Mouse (Mus musculus): ENCODE results near the gene Mab21l2. TPM values are rescaled to one million over a fixed set of nuclear protein-coding genes. Genes with fewer than 3 reads are reported as not detected.

Gene Mab21l2
- polyA plus RNA-seq, 1 experiment from 2014 or later = 1.5 TPM

DNA sequence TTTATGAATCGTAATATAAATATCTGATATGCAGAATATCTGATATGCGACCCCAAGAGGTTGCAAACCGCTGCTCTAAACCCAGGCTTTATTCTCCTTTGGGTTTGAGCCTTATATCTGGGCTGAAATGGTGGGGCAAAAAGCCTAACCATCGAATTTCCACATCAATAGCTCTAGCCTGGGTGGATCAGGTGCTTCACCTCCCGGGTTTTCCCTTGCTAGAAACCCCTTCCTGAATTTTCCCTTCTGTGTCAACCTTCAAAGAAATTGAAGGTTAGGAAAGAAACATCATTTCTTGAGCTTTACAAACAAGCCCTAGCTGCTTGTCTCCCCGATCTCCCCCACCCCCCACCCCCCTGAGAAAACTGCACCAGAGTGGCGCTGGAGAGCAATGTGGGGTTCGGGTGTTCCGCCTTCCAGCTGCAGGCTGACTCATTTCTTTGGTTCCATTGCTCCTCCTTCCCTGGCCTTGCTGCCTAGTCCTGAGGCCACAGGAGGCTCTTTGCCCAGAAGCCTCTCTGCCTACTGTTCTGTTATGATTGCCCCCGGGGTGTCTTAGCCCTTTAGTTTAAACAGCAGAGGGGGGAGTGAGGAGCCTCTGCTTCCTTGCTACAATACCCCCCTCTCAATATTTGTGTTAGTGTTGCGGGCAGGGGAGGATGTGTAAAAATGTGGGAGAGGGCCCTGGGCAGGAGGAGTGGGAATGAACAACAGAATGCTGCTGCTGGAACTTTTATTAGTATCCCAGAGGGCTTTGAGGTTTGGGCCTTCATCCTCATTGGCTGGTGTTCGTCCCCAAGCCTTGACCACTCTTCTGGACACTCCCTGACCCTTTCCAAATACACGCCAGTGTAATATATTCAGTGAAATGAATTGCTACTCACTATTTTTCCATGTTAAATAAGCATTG is 9.5 kb downstream of the Mab21l2 start:
- Histone ChIP-seq H3K4me2 (ENCODE audit: low read length) (0 out of 2 replicates have a peak overlapping the region, but pooled peaks have one; percentile 21), H3K27ac (replicated peaks in 1 of 2; ENCODE audit: control insufficient read depth in 1 of 2, insufficient read depth in 1 of 2, low read depth in 2 of 2, low read length in 2 of 2) (no peak overlapping the region), H3K4me3 (ENCODE audit: control insufficient read depth in 1 of 2, insufficient read depth in 1 of 2, low read depth in 1 of 2, low read length in 2 of 2) (no peak overlapping the region), H3K9me3 (ENCODE audit: control insufficient read depth, low read length) (no peaks in the 10 kb centered on the region), H3K4me1 (ENCODE audit: control insufficient read depth in 2 of 2, insufficient read depth in 2 of 2, low read length in 2 of 2) (peaks cover 0 to 6% of the 10 kb centered on the region in 2 experiments; a peak in 1 of 4 replicates), H3K27me3 (ENCODE audit: control insufficient read depth, insufficient read depth, low read length) (no peaks in the 10 kb centered on the region), H3K9ac (ENCODE audit: low read length) (no peak overlapping the region), H3K36me3 (ENCODE audit: control insufficient read depth, insufficient read depth, low read length) (no peaks in the 10 kb centered on the region)
- 34% methylated on average over 13 of the region's 13 CpGs for WGBS
- ATAC-seq (ENCODE audit: insufficient number of reproducible peaks, insufficient read depth, low FRiP score, low read depth) = no peak

DNA sequence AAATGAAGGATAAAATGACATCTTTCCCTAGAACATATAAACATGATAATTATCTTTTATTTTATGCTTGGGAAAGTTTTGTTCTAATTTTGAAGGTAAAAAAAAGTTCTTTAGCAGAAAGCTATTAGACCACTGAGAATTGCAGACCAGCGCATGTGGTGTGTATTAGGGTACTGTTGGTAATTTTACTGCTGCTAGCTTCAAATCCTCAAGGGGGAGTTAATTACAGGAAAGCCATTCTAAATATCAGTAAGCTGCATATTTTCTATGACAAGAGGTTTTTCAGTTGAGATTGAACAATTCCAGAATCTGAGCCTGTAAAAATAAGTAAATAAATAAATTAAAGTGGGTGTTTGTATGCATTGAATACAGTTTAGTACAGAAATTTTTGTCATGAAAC is 11.7 kb downstream of the Mab21l2 start:
- Histone ChIP-seq H3K9me3 (ENCODE audit: control insufficient read depth, low read length) (no peaks in the 10 kb centered on the region), H3K27me3 (ENCODE audit: control insufficient read depth, insufficient read depth, low read length) (no peaks in the 10 kb centered on the region), H3K4me1 (ENCODE audit: control insufficient read depth in 2 of 2, insufficient read depth in 2 of 2, low read length in 2 of 2) (peaks cover 0 to 6% of the 10 kb centered on the region in 2 experiments; a peak in 1 of 4 replicates), H3K36me3 (ENCODE audit: control insufficient read depth, insufficient read depth, low read length) (no peaks in the 10 kb centered on the region), H3K4me2 (ENCODE audit: low read length) (no peak overlapping the region), H3K27ac (replicated peaks in 1 of 2; ENCODE audit: control insufficient read depth in 1 of 2, insufficient read depth in 1 of 2, low read depth in 2 of 2, low read length in 2 of 2) (no peak overlapping the region), H3K4me3 (ENCODE audit: control insufficient read depth in 1 of 2, insufficient read depth in 1 of 2, low read depth in 1 of 2, low read length in 2 of 2) (no peak overlapping the region), H3K9ac (ENCODE audit: low read length) (no peak overlapping the region)
- WGBS = 89% methylated on average over 1 of the region's 1 CpGs
- ATAC-seq (ENCODE audit: insufficient number of reproducible peaks, insufficient read depth, low FRiP score, low read depth) = no peak

GRCm38 (mm10) chr3:86531531-86532269 is 16.7 kb downstream of the Mab21l2 start:
- no peak for ATAC-seq (ENCODE audit: insufficient number of reproducible peaks, insufficient read depth, low FRiP score, low read depth)
- H3K4me2 ChIP-seq (ENCODE audit: low read length) = no peak overlapping the region
- WGBS = 63% methylated on average over 16 of the region's 16 CpGs

DNA sequence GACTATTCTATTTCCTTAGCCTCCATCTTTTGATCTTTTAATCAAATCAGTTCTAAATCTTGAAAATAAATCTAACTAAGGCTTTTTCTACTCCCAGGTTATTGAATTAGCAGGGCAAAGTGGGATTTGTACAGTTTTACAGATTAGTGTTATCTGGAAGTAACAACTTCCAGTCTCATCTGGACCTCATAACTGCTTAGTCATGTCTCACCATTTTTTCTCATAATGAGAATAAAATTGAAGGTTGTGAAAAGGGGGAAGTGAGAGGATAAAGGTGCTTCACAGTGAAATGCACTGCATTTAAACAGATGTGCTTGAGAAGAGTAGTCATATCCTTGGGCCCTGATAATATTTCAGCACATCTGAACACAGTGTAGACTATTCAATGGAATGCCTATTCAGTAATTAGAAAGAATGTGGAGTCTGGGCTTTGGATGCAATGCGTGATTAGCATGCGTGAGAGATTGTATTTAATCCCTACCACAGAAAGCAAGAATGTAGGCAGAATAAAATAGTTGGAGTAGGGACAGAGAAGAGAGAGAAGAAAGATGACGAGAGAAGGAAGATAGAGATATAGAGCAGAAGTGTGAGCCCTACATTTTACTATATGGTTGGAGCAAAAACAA is 25.4 kb downstream of the Mab21l2 start:
- no peaks in the 10 kb centered on the region for H3K27me3 ChIP-seq (ENCODE audit: control insufficient read depth, insufficient read depth, low read length)
- no peaks in the 10 kb centered on the region for H3K4me1 ChIP-seq (ENCODE audit: control insufficient read depth in 2 of 2, insufficient read depth in 2 of 2, low read length in 2 of 2)
- H3K9ac ChIP-seq (ENCODE audit: low read length) = no peak overlapping the region
- no peak overlapping the region for H3K4me3 ChIP-seq (ENCODE audit: control insufficient read depth in 1 of 2, insufficient read depth in 1 of 2, low read depth in 1 of 2, low read length in 2 of 2)
- no peak for ATAC-seq (ENCODE audit: insufficient number of reproducible peaks, insufficient read depth, low FRiP score, low read depth)
- no peak overlapping the region for H3K27ac ChIP-seq (replicated peaks in 1 of 2; ENCODE audit: control insufficient read depth in 1 of 2, insufficient read depth in 1 of 2, low read depth in 2 of 2, low read length in 2 of 2)
- 73% methylated on average over 3 of the region's 3 CpGs for WGBS
- no peak overlapping the region for H3K4me2 ChIP-seq (ENCODE audit: low read length)
- no peaks in the 10 kb centered on the region for H3K36me3 ChIP-seq (ENCODE audit: control insufficient read depth, insufficient read depth, low read length)
- H3K9me3 ChIP-seq (ENCODE audit: control insufficient read depth, low read length) = no peaks in the 10 kb centered on the region

More at GRCm38 (mm10) chr3:86531531-86532269, 16.7 kb downstream of the Mab21l2 start:
- no peak overlapping the region for H3K9ac ChIP-seq (ENCODE audit: low read length)
- no peaks in the 10 kb centered on the region for H3K4me1 ChIP-seq (ENCODE audit: control insufficient read depth in 2 of 2, insufficient read depth in 2 of 2, low read length in 2 of 2)
- H3K9me3 ChIP-seq (ENCODE audit: control insufficient read depth, low read length) = no peaks in the 10 kb centered on the region
- H3K27ac ChIP-seq (replicated peaks in 1 of 2; ENCODE audit: control insufficient read depth in 1 of 2, insufficient read depth in 1 of 2, low read depth in 2 of 2, low read length in 2 of 2) = no peak overlapping the region
- H3K27me3 ChIP-seq (ENCODE audit: control insufficient read depth, insufficient read depth, low read length) = no peaks in the 10 kb centered on the region
- H3K4me3 ChIP-seq (ENCODE audit: control insufficient read depth in 1 of 2, insufficient read depth in 1 of 2, low read depth in 1 of 2, low read length in 2 of 2) = no peak overlapping the region
- no peaks in the 10 kb centered on the region for H3K36me3 ChIP-seq (ENCODE audit: control insufficient read depth, insufficient read depth, low read length)

GRCm38 (mm10) chr3:86518506-86519109 is 29.8 kb downstream of the Mab21l2 start:
- Histone ChIP-seq H3K4me3 (ENCODE audit: control insufficient read depth in 1 of 2, insufficient read depth in 1 of 2, low read depth in 1 of 2, low read length in 2 of 2) (no peak overlapping the region), H3K4me1 (ENCODE audit: control insufficient read depth in 2 of 2, insufficient read depth in 2 of 2, low read length in 2 of 2) (no peaks in the 10 kb centered on the region), H3K9ac (ENCODE audit: low read length) (no peak overlapping the region), H3K27ac (replicated peaks in 1 of 2; ENCODE audit: control insufficient read depth in 1 of 2, insufficient read depth in 1 of 2, low read depth in 2 of 2, low read length in 2 of 2) (no peak overlapping the region), H3K27me3 (ENCODE audit: control insufficient read depth, insufficient read depth, low read length) (no peaks in the 10 kb centered on the region), H3K4me2 (ENCODE audit: low read length) (no peak overlapping the region), H3K36me3 (ENCODE audit: control insufficient read depth, insufficient read depth, low read length) (no peaks in the 10 kb centered on the region), H3K9me3 (ENCODE audit: control insufficient read depth, low read length) (no peaks in the 10 kb centered on the region)
- no peak for ATAC-seq (ENCODE audit: insufficient number of reproducible peaks, insufficient read depth, low FRiP score, low read depth)
- 68% methylated on average over 2 of the region's 2 CpGs for WGBS

- ATAC-seq (ENCODE audit: insufficient number of reproducible peaks, insufficient read depth, low FRiP score, low read depth) = no peak
- no peak overlapping the region for H3K27ac ChIP-seq (replicated peaks in 1 of 2; ENCODE audit: control insufficient read depth in 1 of 2, insufficient read depth in 1 of 2, low read depth in 2 of 2, low read length in 2 of 2)
- no peak overlapping the region for H3K9ac ChIP-seq (ENCODE audit: low read length)
- no peak overlapping the region for H3K4me2 ChIP-seq (ENCODE audit: low read length)
- H3K4me1 ChIP-seq (ENCODE audit: control insufficient read depth in 2 of 2, insufficient read depth in 2 of 2, low read length in 2 of 2) = no peaks in the 10 kb centered on the region
- H3K4me3 ChIP-seq (ENCODE audit: control insufficient read depth in 1 of 2, insufficient read depth in 1 of 2, low read depth in 1 of 2, low read length in 2 of 2) = no peak overlapping the region
- no peaks in the 10 kb centered on the region for H3K36me3 ChIP-seq (ENCODE audit: control insufficient read depth, insufficient read depth, low read length)
- no peaks in the 10 kb centered on the region for H3K27me3 ChIP-seq (ENCODE audit: control insufficient read depth, insufficient read depth, low read length)
- H3K9me3 ChIP-seq (ENCODE audit: control insufficient read depth, low read length) = no peaks in the 10 kb centered on the region
Measured at GRCm38 (mm10) chr3:86500586-86500985, 47.8 kb downstream of the Mab21l2 start.

Measured in heart, embryonic 14.5 days (tissue).